Mouse (Mus musculus) neural tube, embryonic 10.5 days (tissue): ENCODE results near the gene Taar3.

Experiments
- DNase-seq: peaks from one replicate; pipeline ENCODE4 v3.0.0-alpha.2; 2017; ENCODE audit warnings: low spot score; ENCODE audit errors: extremely low spot score

The Taar3 gene

GRCm38 (mm10) chr10:23949508-23950005 lies at the start of gene Taar3:
Gene Taar3 (plus strand): TSS chr10:23949558.
- no peak for DNase-seq

DNA sequence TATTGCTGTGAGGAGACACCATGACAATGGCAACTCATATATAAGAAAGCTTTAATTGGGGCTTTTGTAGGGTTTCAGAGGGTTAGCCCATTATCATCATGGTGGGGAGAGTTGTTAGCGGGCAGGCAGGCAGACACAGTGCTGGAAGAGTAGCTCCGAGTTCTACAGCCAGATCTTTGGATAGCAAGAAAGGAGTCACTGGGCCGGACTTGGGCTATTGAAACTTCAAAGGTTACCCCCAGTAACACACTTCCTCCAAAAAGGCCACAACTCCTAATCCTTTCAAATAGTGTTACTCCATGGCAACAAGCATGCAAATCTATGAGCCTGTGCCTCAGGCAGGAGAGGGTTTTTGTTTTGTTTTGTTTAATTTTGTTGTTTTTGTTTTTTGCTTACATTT lies 48.2 kb upstream of the Taar3 start:
- no peak for DNase-seq

- DNase-seq: no peak
These were observed 43.7 kb upstream of the Taar3 start for GRCm38 (mm10) chr10:23905661-23906060.

GRCm38 (mm10) chr10:23920056-23920455 lies 29.3 kb upstream of the Taar3 start, which contains the start of gene Taar1:
Gene Taar1 (plus strand): TSS chr10:23920356.
- DNase-seq: no peak

DNA sequence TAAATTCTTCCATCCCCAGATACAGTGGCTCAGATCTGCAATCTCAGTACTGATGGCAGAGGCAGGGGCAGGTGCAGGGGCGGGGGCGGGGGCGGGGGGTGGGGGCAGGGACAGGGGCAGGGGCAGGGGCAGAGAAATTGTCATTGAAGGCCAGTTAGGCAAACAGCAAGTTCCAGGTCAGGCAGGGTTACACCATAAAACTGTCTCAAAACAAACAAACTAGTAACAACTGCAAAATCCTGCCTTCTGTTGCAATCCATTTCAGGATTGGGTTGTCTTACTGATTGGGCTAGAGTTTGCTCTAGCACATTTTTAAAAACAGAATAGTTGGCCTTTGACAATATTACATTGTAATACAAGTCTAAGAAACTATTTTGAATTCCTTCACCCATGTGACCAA lies 26.9 kb upstream of the Taar3 start:
- DNase-seq: no peak

GRCm38 (mm10) chr10:23923941-23924340 lies 25.4 kb upstream of the Taar3 start:
- no peak for DNase-seq

GRCm38 (mm10) chr10:23937613-23938012 lies 11.7 kb upstream of the Taar3 start:
- no peak for DNase-seq

GRCm38 (mm10) chr10:23938312-23938711 lies 11.0 kb upstream of the Taar3 start, which contains the start of gene Taar2:
Gene Taar2 (plus strand): TSS chr10:23938572.
- DNase-seq: no peak

DNA sequence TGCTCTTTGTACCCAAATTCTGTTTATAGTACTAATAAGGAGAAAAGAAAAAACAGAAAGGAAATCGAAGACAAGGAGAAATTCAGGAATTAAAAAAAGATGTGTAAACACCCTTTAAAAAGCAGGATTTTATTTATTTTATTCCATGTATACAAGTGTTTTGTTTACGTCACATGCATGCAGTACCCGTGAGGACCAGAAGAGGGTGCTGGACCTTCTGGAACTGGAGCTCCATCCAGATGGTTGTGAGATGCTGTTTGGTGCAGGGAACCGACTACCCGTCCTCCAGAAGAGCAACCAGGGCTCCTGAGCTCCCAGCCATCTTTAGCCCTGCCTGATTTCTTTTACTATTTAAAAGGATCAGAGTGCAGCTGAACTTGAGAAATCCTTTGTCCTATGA lies 6.9 kb upstream of the Taar3 start:
- DNase-seq: no peak

DNA sequence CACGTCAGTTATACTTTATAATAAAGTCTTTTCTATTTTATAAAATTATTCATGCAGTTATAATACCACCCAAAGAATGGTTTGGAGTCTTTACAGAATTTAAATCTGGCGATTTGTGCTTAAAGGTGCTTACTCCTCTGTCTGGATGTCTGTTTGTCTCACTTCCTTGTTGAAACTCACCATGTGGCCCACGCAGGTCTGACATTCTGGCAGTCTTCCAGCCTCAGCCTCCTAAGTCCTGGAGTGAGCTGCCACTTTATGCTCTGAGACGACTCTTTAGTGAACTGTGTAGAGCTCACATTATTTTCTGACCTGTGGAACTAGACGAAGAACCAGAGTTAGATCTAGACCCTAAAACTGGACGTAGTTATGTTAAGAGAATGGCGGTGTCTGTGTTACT lies 1.3 kb upstream of the Taar3 start:
- DNase-seq: no peak

DNA sequence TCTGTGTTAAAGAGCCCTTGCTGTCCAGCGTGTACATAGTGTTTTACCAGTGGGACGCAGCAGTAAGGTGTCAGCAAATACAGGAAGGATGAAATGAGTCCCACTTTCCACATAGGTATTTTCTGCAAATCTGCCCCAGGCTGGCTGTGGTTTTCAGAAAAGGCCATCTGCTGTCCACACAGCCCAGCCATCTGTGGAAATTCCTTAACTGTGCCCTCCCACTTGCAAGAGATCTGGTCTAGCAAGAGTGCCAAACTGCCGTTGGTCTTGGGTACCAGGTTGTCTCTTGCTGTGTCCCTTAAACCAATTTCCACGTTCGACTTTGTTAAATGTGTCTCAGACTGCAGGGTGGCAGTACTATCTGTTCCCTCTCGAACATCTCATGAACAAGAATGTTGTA lies 2.4 kb downstream of the Taar3 start:
- no peak for DNase-seq

GRCm38 (mm10) chr10:23959071-23959470 lies 9.7 kb downstream of the Taar3 start:
- DNase-seq: no peak

DNA sequence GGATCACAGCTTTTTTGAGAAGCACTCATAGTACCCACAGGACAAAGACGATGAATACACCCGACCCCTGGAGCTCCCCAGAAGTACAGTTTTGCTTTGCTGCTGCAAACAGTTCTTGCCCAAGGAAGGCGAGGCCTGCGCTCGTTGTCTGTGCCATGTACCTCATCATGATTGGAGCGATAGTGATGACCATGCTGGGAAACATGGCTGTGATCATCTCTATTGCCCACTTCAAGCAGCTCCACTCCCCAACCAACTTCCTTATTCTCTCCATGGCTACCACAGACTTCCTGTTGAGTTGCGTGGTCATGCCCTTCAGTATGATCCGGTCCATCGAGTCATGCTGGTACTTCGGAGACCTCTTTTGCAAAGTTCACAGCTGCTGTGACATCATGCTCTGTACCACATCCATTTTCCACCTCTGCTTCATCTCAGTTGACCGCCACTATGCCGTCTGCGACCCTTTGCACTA lies 11.1 kb downstream of the Taar3 start, which contains the start of gene Taar4:
Gene Taar4, plus strand, starts transcription at position 51 of the 472 bp plus-strand sequence.
- DNase-seq: no peak

DNA sequence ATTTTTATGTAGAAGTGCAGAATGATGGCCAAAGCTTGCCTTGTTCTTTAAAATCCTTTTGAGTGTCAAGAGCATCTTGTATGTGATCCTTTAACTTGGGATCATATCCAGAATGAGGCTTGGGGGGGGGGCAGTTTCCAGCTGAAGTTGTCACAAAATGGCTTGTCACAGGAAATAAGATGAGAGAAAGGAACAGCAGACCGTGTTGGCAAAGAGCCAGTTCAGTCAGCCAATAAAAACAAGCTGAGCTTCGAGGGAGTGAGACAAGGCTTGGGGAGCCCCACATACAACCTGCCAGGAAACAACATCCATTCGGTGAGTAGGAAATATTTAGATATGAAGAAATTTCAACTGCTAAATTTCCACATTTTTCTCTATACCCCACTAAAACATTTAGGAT lies 14.1 kb downstream of the Taar3 start:
- no peak for DNase-seq

DNA sequence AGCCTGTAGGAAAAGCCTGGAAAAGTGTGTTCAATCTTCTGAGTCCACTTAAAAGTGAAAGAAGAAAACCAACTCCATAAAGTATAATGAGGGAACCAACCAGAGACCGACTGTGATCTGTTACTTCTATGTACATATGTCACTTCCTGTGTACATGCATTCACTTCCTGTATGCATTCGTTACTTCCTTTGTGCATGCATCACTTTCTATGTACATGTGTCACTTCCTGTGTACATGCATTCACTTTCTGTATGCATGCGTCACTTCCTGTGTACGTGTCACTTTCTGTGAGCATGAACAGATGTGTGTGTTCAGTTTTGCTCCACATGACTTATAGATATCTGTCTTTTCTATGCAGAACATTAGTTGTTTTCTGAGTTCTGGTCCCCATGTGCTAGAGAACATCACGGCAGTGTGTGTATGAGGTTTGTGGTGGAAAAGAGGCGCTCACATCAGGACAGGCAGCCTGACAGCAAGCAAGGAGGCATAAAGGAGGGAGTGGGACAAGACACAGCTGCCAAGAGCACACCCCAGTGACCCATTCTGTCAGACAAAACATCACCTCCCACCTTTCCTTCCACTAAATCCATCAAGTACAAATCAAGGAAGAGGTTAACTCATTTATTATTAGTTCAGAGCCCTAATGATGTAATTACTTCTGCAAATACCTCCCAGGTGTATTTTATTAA lies 15.7 kb downstream of the Taar3 start:
- no peak for DNase-seq

GRCm38 (mm10) chr10:23970656-23971165 lies 21.4 kb downstream of the Taar3 start, which contains the start of gene Taar5:
Gene Taar5 (plus strand): TSS chr10:23970706.
- DNase-seq: no peak

GRCm38 (mm10) chr10:23971256-23971655 lies 21.9 kb downstream of the Taar3 start:
- DNase-seq: no peak

- no peak for DNase-seq
These were observed 28.6 kb downstream of the Taar3 start for GRCm38 (mm10) chr10:23977958-23978357.

DNA sequence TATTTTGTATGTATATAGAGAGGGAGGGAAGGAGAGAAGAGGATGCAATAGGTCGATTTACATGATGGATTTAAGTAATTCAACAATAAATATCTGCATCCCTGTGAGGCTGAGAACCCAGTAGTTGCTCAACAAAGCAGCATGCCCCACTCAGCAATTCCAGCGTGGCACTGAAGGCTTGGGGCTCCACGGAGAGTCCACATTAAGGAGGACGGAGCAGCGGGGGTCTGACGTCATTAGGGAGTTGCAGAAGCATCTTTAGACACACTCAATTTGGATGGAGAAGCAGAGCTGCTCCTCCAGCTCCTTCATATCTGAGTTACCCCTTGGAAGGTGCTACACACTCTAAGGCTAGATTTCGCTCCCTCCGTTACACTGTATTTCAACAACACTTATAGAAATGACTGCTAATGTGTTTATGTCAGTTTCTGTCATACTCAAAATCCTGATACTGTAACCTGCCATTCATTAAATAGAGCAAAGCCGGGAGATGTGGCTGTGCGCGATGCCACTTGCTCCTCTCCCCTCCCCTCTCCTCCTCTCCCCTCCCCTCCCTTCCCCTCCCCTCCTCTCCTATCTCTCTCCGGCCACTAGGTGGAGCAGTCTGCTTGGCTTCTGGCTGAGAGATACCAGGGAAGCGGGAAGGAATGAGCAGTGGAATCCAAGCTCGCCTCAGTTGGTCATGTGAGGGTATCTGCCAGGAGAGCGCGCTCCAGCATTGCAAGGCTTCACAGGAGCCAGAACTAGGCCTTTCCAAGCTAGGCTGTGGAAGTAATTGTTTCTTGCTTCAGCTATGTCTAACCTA lies 29.7 kb downstream of the Taar3 start:
- DNase-seq: peak; percentile 78

DNA sequence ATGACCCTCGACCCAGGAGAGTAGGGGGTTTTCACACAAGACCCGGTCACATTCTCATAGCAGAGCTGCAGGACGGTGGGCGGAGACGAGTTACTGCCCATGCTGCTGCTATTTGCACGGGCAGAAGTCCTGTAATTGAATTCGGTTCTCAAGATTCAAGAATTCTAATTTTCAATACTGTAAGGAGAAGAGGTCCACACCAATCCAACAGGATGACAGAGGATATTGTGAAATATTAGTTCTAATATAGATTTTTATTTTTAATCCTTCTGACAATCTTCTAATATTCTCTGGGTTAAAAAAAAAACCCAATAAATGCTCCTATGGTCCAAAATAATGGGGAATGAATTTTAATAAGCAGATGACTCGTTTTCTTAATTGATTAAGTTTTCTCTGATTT lies 36.2 kb downstream of the Taar3 start, which contains the start of gene Taar6:
Gene Taar6, minus strand, starts transcription at position 101 of the 400 bp plus-strand sequence.
- DNase-seq: no peak

DNA sequence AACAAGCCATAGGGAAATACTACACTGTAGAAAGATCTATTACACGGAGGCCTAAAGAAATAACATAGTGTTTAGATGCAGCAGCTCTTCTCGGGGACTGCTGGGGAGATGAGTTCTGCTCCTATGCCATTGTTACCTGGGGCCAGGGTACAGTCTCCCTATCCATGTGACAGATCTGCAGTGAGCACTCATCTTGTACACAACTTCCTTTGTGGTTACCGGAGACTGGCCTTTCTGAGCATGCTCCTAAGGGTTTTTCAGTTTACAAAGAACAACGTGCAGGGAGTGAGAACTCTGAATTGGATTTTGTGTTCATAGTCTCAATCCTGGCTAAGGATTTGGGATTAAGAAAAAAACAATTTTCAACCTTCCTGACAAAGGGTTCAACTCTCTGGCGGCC lies 37.1 kb downstream of the Taar3 start:
- no peak for DNase-seq

- DNase-seq: no peak
These were observed 44.0 kb downstream of the Taar3 start, which contains the start of gene Taar7a for GRCm38 (mm10) chr10:23993381-23993780. Gene Taar7a (minus strand): TSS chr10:23993481.
